Comparison of ENCODE assay signal across 10 mouse cellular contexts in the genomic region with DNA sequence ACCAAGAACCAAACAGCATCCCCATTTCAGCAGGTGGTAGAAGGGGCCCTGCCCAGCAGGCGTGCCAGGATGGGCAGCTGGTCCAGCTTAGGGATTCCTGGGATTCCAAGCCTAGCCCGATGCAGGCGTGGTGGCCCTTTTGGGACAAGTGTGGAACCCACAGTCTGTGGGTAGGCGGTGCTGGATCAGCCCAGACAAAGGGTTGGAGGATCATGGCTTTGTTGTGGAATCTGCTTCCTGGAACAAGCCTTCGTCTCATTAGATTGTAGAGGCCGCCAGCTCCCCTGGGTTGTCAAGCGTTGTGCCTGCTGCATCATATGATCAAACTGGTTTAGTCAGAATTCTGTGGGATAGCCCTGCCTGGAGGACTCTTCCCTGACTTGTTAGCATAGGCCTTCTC. TPM values are rescaled to one million over a fixed set of nuclear protein-coding genes. Genes with fewer than 3 reads are reported as not detected.
A peak's percentile ranks its signal among the peaks of the same experiment; 100 is the strongest.
DNase-seq lines count a peak whose midpoint lies in the region; ATAC-seq lines count a peak whose summit lies in the region.
"Had no signal": no experiment of that assay in that cellular context is flagged by ENCODE, and none has a peak within 500 bp of the region (broad histone marks: within the 10 kb centered on the region; RNA-seq: fewer than 3 reads in every experiment).

No protein-coding gene starts in this region.

- DNase-seq in limb, embryonic 10.5 days (ENCODE audit: low spot score): no peak
- DNase-seq in R1 (ENCODE audit: low read depth, low spot score): peak; percentile 70
- no peak for DNase-seq in adrenal gland, adult 8-10 months
- no peak for DNase-seq in ovary, postnatal 14 days (ENCODE audit: low spot score)
- DNase-seq: B cell, adult 2 months had no signal

- H3K9ac ChIP-seq in forebrain, embryonic 13.5 days: no peak overlapping the region
- no peak overlapping the region for H3K9ac ChIP-seq in forebrain, embryonic 12.5 days
- no peak overlapping the region for H3K9ac ChIP-seq in limb, embryonic 13.5 days
- H3K9ac ChIP-seq in intestine, embryonic 15.5 days: no peak overlapping the region
- H3K9ac ChIP-seq: liver, embryonic 15.5 days had no signal

- peaks cover 8% of the 10 kb centered on the region for H3K36me3 ChIP-seq in forebrain, embryonic 13.5 days (ENCODE audit: poor library complexity, severe bottlenecking)
- no peaks in the 10 kb centered on the region for H3K36me3 ChIP-seq in forebrain, embryonic 12.5 days (replicated peaks)
- H3K36me3 ChIP-seq in limb, embryonic 13.5 days: peaks cover 9% of the 10 kb centered on the region; the same call in 1 of the 2 replicates
- peaks cover 7% of the 10 kb centered on the region for H3K36me3 ChIP-seq in limb, embryonic 10.5 days
- H3K36me3 ChIP-seq in intestine, embryonic 15.5 days: no peaks in the 10 kb centered on the region
- H3K36me3 ChIP-seq: liver, embryonic 15.5 days had no signal

- no peak overlapping the region for H3K4me2 ChIP-seq in forebrain, embryonic 13.5 days
- no peak overlapping the region for H3K4me2 ChIP-seq in forebrain, embryonic 12.5 days
- no peak overlapping the region for H3K4me2 ChIP-seq in limb, embryonic 13.5 days (replicated peaks)
- no peak overlapping the region for H3K4me2 ChIP-seq in intestine, embryonic 15.5 days (replicated peaks)
- H3K4me2 ChIP-seq: liver, embryonic 15.5 days had no signal

- H3K27me3 ChIP-seq in forebrain, embryonic 13.5 days: no peaks in the 10 kb centered on the region
- no peaks in the 10 kb centered on the region for H3K27me3 ChIP-seq in forebrain, embryonic 12.5 days
- H3K27me3 ChIP-seq in limb, embryonic 13.5 days: no peaks in the 10 kb centered on the region
- no peaks in the 10 kb centered on the region for H3K27me3 ChIP-seq in limb, embryonic 10.5 days (ENCODE audit: low read depth, poor library complexity, severe bottlenecking)
- no peaks in the 10 kb centered on the region for H3K27me3 ChIP-seq in intestine, embryonic 15.5 days (replicated peaks)
- H3K27me3 ChIP-seq: liver, embryonic 15.5 days had no signal

- peaks cover 25% of the 10 kb centered on the region for H3K4me1 ChIP-seq in forebrain, embryonic 13.5 days
- peaks cover 29% of the 10 kb centered on the region for H3K4me1 ChIP-seq in forebrain, embryonic 12.5 days
- peaks cover 12% of the 10 kb centered on the region for H3K4me1 ChIP-seq in limb, embryonic 13.5 days
- peaks cover 5% of the 10 kb centered on the region; the same call in 1 of the 2 replicates for H3K4me1 ChIP-seq in limb, embryonic 10.5 days
- H3K4me1 ChIP-seq in intestine, embryonic 15.5 days (replicated peaks): peaks cover 13% of the 10 kb centered on the region

- 66% methylated on average over 7 of the region's 7 CpGs for WGBS in forebrain, embryonic 13.5 days
- WGBS in forebrain, embryonic 12.5 days: 81% methylated on average over 7 of the region's 7 CpGs
- WGBS in limb, embryonic 13.5 days: 82% methylated on average over 7 of the region's 7 CpGs
- WGBS in limb, embryonic 10.5 days: 91% methylated on average over 7 of the region's 7 CpGs
- 77% methylated on average over 7 of the region's 7 CpGs for WGBS in intestine, embryonic 15.5 days

- H3K4me3 ChIP-seq in forebrain, embryonic 13.5 days: no peak overlapping the region
- H3K4me3 ChIP-seq in forebrain, embryonic 12.5 days (replicated peaks): no peak overlapping the region
- no peak overlapping the region for H3K4me3 ChIP-seq in limb, embryonic 13.5 days
- no peak overlapping the region for H3K4me3 ChIP-seq in limb, embryonic 10.5 days
- H3K4me3 ChIP-seq in intestine, embryonic 15.5 days (replicated peaks): no peak overlapping the region
- H3K4me3 ChIP-seq: liver, embryonic 15.5 days had no signal

- peak overlapping the region; percentile 27; the same call in 1 of the 2 replicates for H3K27ac ChIP-seq in forebrain, embryonic 13.5 days
- no peak overlapping the region for H3K27ac ChIP-seq in forebrain, embryonic 12.5 days
- peak overlapping the region; percentile 39; the same call in 1 of the 2 replicates for H3K27ac ChIP-seq in limb, embryonic 13.5 days
- no peak overlapping the region for H3K27ac ChIP-seq in limb, embryonic 10.5 days
- no peak overlapping the region for H3K27ac ChIP-seq in intestine, embryonic 15.5 days
- H3K27ac ChIP-seq: liver, embryonic 15.5 days had no signal

- ATAC-seq in forebrain, embryonic 13.5 days: no peak
- ATAC-seq in forebrain, embryonic 12.5 days (ENCODE audit: low FRiP score): no peak
- no peak; the same call in 1 of the 2 replicates for ATAC-seq in limb, embryonic 13.5 days (ENCODE audit: low FRiP score, low read depth)
- peak; percentile 17; the same call in 1 of the 2 replicates for ATAC-seq in intestine, embryonic 15.5 days

- no peaks in the 10 kb centered on the region for H3K9me3 ChIP-seq in forebrain, embryonic 13.5 days (replicated peaks)
- no peaks in the 10 kb centered on the region for H3K9me3 ChIP-seq in forebrain, embryonic 12.5 days
- H3K9me3 ChIP-seq in limb, embryonic 13.5 days: no peaks in the 10 kb centered on the region
- no peaks in the 10 kb centered on the region for H3K9me3 ChIP-seq in limb, embryonic 10.5 days (replicated peaks)
- no peaks in the 10 kb centered on the region for H3K9me3 ChIP-seq in intestine, embryonic 15.5 days
- H3K9me3 ChIP-seq: liver, embryonic 15.5 days had no signal

RNA-seq across cellular contexts. Expression of a gene that starts 21.0 kb away (rescaled TPM):
- polyA plus RNA-seq in forebrain, embryonic 13.5 days (2015; fragmentation: Nextera tagmentation; extraction: Ambion mirVana): 24.8 and 26.7 TPM in 2 replicates
- polyA plus RNA-seq in forebrain, embryonic 12.5 days (2016; fragmentation: Nextera tagmentation; extraction: Ambion mirVana): 38.9 and 39.1 TPM in 2 replicates
- polyA plus RNA-seq in limb, embryonic 13.5 days (2015; fragmentation: Nextera tagmentation; extraction: Ambion mirVana): 34.2 and 36.6 TPM in 2 replicates
- 27.0 and 31.2 TPM in 2 replicates for polyA plus RNA-seq in limb, embryonic 10.5 days (2016; fragmentation: Nextera tagmentation; extraction: Ambion mirVana)
- polyA plus RNA-seq in intestine, embryonic 15.5 days (2015; fragmentation: Nextera tagmentation; extraction: Ambion mirVana): 19.1 and 19.5 TPM in 2 replicates
- total RNA-seq in adrenal gland, adult 8-10 months (2022): 10 to 100 TPM; 37.2 to 48.4 (median 40.9) TPM

RNA-seq across cellular contexts. Expression of a gene that starts 42.3 kb away (rescaled TPM):
- 3.0 and 3.3 TPM in 2 replicates for polyA plus RNA-seq in forebrain, embryonic 13.5 days (2015; fragmentation: Nextera tagmentation; extraction: Ambion mirVana)
- polyA plus RNA-seq in forebrain, embryonic 12.5 days (2016; fragmentation: Nextera tagmentation; extraction: Ambion mirVana): 1.7 and 2.5 TPM in 2 replicates
- 0.38 and 0.77 TPM in 2 replicates for polyA plus RNA-seq in limb, embryonic 13.5 days (2015; fragmentation: Nextera tagmentation; extraction: Ambion mirVana)
- polyA plus RNA-seq in limb, embryonic 10.5 days (2016; fragmentation: Nextera tagmentation; extraction: Ambion mirVana): 0.62 and 0.83 TPM in 2 replicates
- polyA plus RNA-seq in intestine, embryonic 15.5 days (2015; fragmentation: Nextera tagmentation; extraction: Ambion mirVana): 0.94 and 0.95 TPM in 2 replicates
- 1 to 10 TPM; 4.5 to 4.7 (median 4.6) TPM for total RNA-seq in adrenal gland, adult 8-10 months (2022)

RNA-seq across cellular contexts. Expression of a gene that starts 58.7 kb away (rescaled TPM):
- 14.1 and 16.1 TPM in 2 replicates for polyA plus RNA-seq in forebrain, embryonic 13.5 days (2015; fragmentation: Nextera tagmentation; extraction: Ambion mirVana)
- 15.2 and 15.6 TPM in 2 replicates for polyA plus RNA-seq in forebrain, embryonic 12.5 days (2016; fragmentation: Nextera tagmentation; extraction: Ambion mirVana)
- polyA plus RNA-seq in limb, embryonic 13.5 days (2015; fragmentation: Nextera tagmentation; extraction: Ambion mirVana): 13.9 and 14.3 TPM in 2 replicates
- polyA plus RNA-seq in limb, embryonic 10.5 days (2016; fragmentation: Nextera tagmentation; extraction: Ambion mirVana): 17.3 and 21.0 TPM in 2 replicates
- 19.1 and 19.7 TPM in 2 replicates for polyA plus RNA-seq in intestine, embryonic 15.5 days (2015; fragmentation: Nextera tagmentation; extraction: Ambion mirVana)
- total RNA-seq in adrenal gland, adult 8-10 months (2022): 10 to 100 TPM; 38.1 to 43.5 (median 39.4) TPM

Comparison
In these comparisons a context has a peak if more than half of its experiments do, and no peak if none do; other contexts are left out.
1. H3K27ac ChIP-seq: peak in forebrain, embryonic 13.5 days (single experiment) and limb, embryonic 13.5 days (single experiment); none in forebrain, embryonic 12.5 days (single experiment), limb, embryonic 10.5 days (single experiment) and intestine, embryonic 15.5 days (single experiment).